Mouse (Mus musculus) olfactory bulb, adult 2 months (tissue): ENCODE results near the gene Cnep1r1.

ENCODE experiments used
- CTCF ChIP-seq: fragments of 200-500 bp; IDR thresholded peaks from 2 replicates; pipeline ENCODE4 v1.5.1; 2012; ENCODE audit warnings: low read depth, mild to moderate bottlenecking, low read length, moderate library complexity; ENCODE audit not compliant: insufficient read depth
- POLR2A ChIP-seq: fragments of 200-500 bp; IDR thresholded peaks from 2 replicates; pipeline ENCODE4 v1.6.1; 2012; ENCODE audit warnings: mild to moderate bottlenecking, low read depth, low read length, moderate library complexity; ENCODE audit not compliant: insufficient read depth

DNA sequence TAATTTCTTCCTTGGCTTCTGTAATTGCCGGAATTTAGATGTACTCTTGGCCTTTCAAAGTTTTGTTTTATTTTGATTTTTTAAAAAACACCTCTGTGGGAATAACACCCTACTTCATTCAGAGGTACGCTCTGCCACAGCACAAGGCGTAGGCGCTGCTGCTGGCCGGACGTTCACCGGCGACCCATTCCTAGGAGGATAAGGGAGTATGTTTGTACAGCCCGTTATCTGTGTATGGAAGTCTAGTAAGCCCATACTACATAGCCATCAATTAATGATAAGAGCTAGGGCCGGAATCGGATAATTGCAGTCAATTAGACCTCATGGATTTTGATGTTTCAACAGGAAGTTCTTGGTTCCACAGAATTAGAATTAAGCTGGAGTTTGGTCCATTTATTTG lies 507 bp downstream of the Cnep1r1 start:
- TF ChIP-seq CTCF (no peak), POLR2A (no peak)
